Mouse (Mus musculus): ENCODE data around the gene Mecom. TPM values are rescaled to one million over a fixed set of nuclear protein-coding genes. Genes with fewer than 3 reads are reported as not detected.

Mecom gene
- total and polyA plus RNA-seq, 2 experiments from 2014 or later, result 1.9 to 3.9 TPM

DNA sequence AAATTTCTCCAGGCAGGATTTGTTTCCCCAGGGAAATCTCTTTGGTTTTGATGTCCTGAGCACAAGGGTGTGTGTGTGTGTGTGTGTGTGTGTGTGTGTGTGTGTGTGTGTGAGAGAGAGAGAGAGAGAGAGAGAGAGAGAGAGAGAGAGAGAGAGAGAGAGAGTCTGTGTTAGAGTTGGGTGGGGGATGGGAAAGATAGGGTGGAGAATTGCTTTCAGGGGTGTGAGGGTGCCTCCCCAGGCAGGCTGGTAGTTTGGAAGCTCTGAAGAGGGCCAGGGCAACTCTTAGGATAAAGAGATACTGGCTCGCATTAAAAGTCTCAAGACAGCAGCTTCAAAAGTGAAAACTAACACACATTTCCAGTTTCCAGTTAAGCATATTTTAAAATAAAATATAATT, 534.4 kb downstream of the Mecom start:
- no peak for DNase-seq
- ATAC-seq, result no peak
- no peaks in the 10 kb centered on the region for H3K36me3 ChIP-seq (ENCODE audit: insufficient read depth)
- WGBS, result 52% methylated on average over 1 of the region's 1 CpGs
- no peaks in the 10 kb centered on the region for H3K9me3 ChIP-seq (ENCODE audit: low read length)
- H3K9ac ChIP-seq, result no peak overlapping the region
- TF ChIP-seq CTCF (IDR thresholded peaks at IDR 0.05; ENCODE audit: low read depth), result no peak
- peak overlapping the region; percentile 64 for H3K4me2 ChIP-seq (ENCODE audit: low read depth)
- no peak overlapping the region for H3K4me3 ChIP-seq (ENCODE audit: low read depth, low read length)
- H3K27ac ChIP-seq (ENCODE audit: low read depth, low read length), result no peak overlapping the region
- H3K4me1 ChIP-seq (ENCODE audit: insufficient read depth), result peaks cover 9% of the 10 kb centered on the region; the same call in 1 of the 2 replicates
- peaks cover 41% of the 10 kb centered on the region for H3K27me3 ChIP-seq (ENCODE audit: insufficient read depth, low read length)

DNA sequence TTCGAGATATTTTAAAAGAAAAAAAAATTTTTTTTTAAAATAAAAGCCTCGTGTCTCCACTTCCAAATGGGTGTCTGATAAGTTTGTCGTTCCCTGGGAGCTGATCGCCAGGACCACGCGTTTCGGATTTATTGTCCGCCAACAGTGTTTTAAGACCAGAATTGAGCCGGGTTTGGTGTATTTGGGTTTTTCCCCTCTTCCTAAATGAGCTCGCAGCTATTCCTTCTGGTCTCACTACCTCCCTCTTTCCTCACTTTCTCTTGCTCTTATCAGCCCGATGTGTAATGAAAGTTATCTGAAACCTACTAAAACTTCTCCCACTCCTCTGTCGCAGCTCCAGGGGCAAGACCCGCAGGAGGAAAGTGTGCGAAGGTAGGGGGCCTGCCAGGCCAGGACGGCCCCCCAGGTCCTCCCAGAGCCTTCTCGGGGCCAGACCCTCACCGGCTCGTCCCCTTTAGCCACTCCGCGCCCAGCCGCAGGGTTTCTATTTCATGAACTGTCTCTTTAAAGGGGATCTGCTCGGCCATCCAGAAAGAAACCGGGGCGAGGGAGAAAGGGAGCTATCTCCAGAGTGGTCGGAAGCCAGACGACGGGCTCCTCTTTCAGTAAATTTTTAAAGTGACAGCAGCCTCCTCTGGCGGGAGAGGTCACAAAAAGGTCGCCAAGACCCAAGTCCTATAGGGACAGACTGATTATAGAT, 535.0 kb downstream of the Mecom start:
- under 1% methylated on average over 29 of the region's 29 CpGs for WGBS
- no peak overlapping the region for H3K27ac ChIP-seq (ENCODE audit: low read depth, low read length)

DNA sequence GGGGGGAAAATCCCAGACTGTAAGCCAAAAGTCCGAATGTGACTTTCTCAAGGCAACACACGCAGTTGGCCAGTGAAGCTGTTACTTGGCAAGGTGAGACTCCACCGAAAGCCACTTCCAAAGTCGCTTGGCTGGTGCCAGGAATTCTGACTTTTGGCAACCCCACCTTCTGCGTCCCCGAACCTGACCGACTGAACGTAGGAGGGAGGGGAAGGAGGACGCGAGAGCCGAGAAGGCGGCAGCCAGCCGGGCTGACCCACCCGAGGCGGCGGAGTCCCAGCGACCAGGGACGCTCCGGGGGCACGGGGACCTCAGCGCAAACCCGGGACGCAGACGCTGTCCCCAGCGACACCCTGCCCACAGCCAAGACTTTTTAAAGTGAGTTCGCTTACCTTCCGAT, 535.7 kb downstream of the Mecom start:
- WGBS, result 1% methylated on average over 27 of the region's 27 CpGs
- H3K9ac ChIP-seq, result 0 out of 2 replicates have a peak overlapping the region, but pooled peaks have one; percentile 25
- H3K4me3 ChIP-seq (ENCODE audit: low read depth, low read length), result peak overlapping the region; percentile 36
- peaks cover 9% of the 10 kb centered on the region; the same call in 1 of the 2 replicates for H3K4me1 ChIP-seq (ENCODE audit: insufficient read depth)
- DNase-seq (peak; percentile 33), ATAC-seq (no peak)
- no peaks in the 10 kb centered on the region for H3K9me3 ChIP-seq (ENCODE audit: low read length)
- peak overlapping the region; percentile 64 for H3K4me2 ChIP-seq (ENCODE audit: low read depth)
- no peaks in the 10 kb centered on the region for H3K36me3 ChIP-seq (ENCODE audit: insufficient read depth)
- H3K27ac ChIP-seq (ENCODE audit: low read depth, low read length), result no peak overlapping the region
- peaks cover 41% of the 10 kb centered on the region for H3K27me3 ChIP-seq (ENCODE audit: insufficient read depth, low read length)
- no peak for TF ChIP-seq CTCF (IDR thresholded peaks at IDR 0.05; ENCODE audit: low read depth)

More for the DNA sequence above, 535.0 kb downstream of the Mecom start:
- ATAC-seq (peak; percentile 23; the same call in 1 of the 2 replicates), DNase-seq (peak; percentile 42)
- H3K4me3 ChIP-seq (ENCODE audit: low read depth, low read length), result peak overlapping the region; percentile 36
- H3K27me3 ChIP-seq (ENCODE audit: insufficient read depth, low read length), result peaks cover 41% of the 10 kb centered on the region
- H3K4me1 ChIP-seq (ENCODE audit: insufficient read depth), result peaks cover 9% of the 10 kb centered on the region; the same call in 1 of the 2 replicates
- no peak for TF ChIP-seq CTCF (IDR thresholded peaks at IDR 0.05; ENCODE audit: low read depth)
- H3K36me3 ChIP-seq (ENCODE audit: insufficient read depth), result no peaks in the 10 kb centered on the region
- H3K4me2 ChIP-seq (ENCODE audit: low read depth), result peak overlapping the region; percentile 64
- H3K9me3 ChIP-seq (ENCODE audit: low read length), result no peaks in the 10 kb centered on the region
- H3K9ac ChIP-seq, result peak overlapping the region; percentile 33; the same call in 1 of the 2 replicates

DNA sequence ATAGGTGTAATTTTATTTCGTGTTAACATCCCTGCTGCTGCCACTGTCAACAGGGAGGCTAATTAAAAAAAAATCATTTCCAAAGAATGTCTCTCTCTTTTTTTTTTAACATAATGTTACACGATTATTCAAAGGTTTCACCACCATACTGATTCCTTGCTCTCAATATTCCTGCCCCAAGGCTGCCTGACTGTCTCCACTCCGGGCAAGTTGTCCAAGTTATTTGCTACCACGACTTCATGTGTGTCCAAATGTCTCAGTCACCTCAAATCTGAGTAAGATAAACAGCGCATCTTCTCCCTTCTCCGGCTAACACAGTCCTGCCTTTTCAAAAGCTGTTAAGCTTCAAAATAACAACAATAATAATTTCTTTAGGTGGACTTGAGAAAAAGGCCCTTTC, 536.1 kb downstream of the Mecom start:
- WGBS, result 15% methylated on average over 6 of the region's 6 CpGs
- H3K27me3 ChIP-seq (ENCODE audit: insufficient read depth, low read length), result peaks cover 41% of the 10 kb centered on the region
- H3K9ac ChIP-seq, result no peak overlapping the region
- H3K36me3 ChIP-seq (ENCODE audit: insufficient read depth), result no peaks in the 10 kb centered on the region
- no peak overlapping the region for H3K27ac ChIP-seq (ENCODE audit: low read depth, low read length)
- peak overlapping the region; percentile 64; the same call in 1 of the 2 replicates for H3K4me2 ChIP-seq (ENCODE audit: low read depth)
- peak; percentile 36 for DNase-seq
- peaks cover 9% of the 10 kb centered on the region; the same call in 1 of the 2 replicates for H3K4me1 ChIP-seq (ENCODE audit: insufficient read depth)
- ATAC-seq, result no peak
- peak overlapping the region; percentile 36 for H3K4me3 ChIP-seq (ENCODE audit: low read depth, low read length)
- no peaks in the 10 kb centered on the region for H3K9me3 ChIP-seq (ENCODE audit: low read length)
- no peak for TF ChIP-seq CTCF (IDR thresholded peaks at IDR 0.05; ENCODE audit: low read depth)

DNA sequence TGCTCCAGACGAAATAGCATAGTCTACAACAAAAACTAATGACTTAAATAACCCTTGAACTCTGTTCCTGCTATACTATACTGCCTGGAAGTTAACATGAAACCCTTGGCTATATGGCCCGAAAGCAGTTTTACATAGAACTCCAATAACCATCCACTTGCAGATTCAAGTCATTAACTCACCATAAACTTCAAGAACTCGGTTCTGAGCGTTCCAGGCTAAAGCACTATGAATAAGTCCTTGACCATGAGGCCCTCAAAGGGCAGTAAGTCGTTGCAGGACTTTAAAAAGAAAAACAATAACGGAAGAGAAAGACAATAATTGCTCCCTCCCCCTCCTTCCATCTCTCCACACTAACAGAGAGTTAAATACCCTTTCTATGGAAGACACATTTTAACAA, 536.9 kb downstream of the Mecom start:
- no peak for ATAC-seq
- no peaks in the 10 kb centered on the region for H3K36me3 ChIP-seq (ENCODE audit: insufficient read depth)
- H3K4me2 ChIP-seq (ENCODE audit: low read depth), result no peak overlapping the region
- no peak for DNase-seq
- H3K9ac ChIP-seq, result no peak overlapping the region
- H3K4me3 ChIP-seq (ENCODE audit: low read depth, low read length), result no peak overlapping the region
- H3K27ac ChIP-seq (ENCODE audit: low read depth, low read length), result no peak overlapping the region
- no peaks in the 10 kb centered on the region for H3K9me3 ChIP-seq (ENCODE audit: low read length)
- 46% methylated on average over 6 of the region's 6 CpGs for WGBS
- H3K4me1 ChIP-seq (ENCODE audit: insufficient read depth), result peaks cover 9% of the 10 kb centered on the region; the same call in 1 of the 2 replicates
- H3K27me3 ChIP-seq (ENCODE audit: insufficient read depth, low read length), result peaks cover 37% of the 10 kb centered on the region
- no peak for TF ChIP-seq CTCF (IDR thresholded peaks at IDR 0.05; ENCODE audit: low read depth)

DNA sequence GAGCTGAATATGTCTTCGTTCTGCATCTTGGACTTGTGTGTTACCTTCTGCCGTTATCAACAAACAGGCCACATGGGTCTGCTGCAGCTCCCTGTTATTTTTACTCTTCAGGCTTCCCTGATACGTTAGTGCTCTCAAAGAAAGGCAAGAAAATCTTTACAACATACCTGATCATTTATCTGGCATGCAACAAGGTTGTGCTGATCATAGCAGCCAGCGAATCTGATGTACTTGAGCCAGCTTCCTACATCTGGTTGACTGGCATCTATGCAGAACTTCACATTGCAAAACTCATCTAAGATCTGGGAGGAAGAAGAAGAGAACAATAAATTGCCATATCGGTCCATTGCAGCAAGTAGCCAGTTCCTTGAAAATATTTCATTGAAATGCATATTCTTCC, 538.2 kb downstream of the Mecom start:
- H3K4me2 ChIP-seq (ENCODE audit: low read depth), result no peak overlapping the region
- 72% methylated on average over 5 of the region's 5 CpGs for WGBS
- H3K36me3 ChIP-seq (ENCODE audit: insufficient read depth), result no peaks in the 10 kb centered on the region
- no peak overlapping the region for H3K27ac ChIP-seq (ENCODE audit: low read depth, low read length)
- peaks cover 11% of the 10 kb centered on the region; the same call in 1 of the 2 replicates for H3K4me1 ChIP-seq (ENCODE audit: insufficient read depth)
- no peak overlapping the region for H3K4me3 ChIP-seq (ENCODE audit: low read depth, low read length)
- peaks cover 30% of the 10 kb centered on the region for H3K27me3 ChIP-seq (ENCODE audit: insufficient read depth, low read length)
- H3K9ac ChIP-seq, result no peak overlapping the region
- ATAC-seq, result no peak
- no peak for DNase-seq
- no peaks in the 10 kb centered on the region for H3K9me3 ChIP-seq (ENCODE audit: low read length)
- no peak for TF ChIP-seq CTCF (IDR thresholded peaks at IDR 0.05; ENCODE audit: low read depth)

DNA sequence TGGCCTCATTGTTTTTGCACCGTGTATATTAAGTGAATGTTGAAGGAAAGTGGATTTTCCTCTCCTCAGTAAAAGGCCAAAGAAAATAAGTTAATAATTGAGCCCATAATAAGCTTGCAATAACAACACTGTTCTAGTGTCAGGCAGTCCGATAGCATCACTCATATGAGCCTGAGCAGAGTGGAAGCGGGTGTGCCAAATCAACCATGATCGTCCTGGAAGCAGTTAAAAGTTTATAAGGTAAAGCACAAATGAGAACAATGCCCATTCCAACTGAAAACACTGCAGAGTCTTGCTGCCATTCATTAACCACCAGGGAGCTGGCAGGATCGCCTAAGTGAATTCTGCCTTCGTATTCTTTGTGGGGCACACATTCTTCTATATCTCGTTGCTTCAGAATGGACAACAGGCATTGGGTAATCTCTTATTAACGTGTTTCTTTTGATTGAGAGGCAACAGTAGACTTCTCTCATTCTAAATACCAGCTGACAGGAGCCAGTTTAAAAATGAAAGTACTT, 542.9 kb downstream of the Mecom start:
- H3K4me3 ChIP-seq (ENCODE audit: low read depth, low read length), result no peak overlapping the region
- no peak overlapping the region for H3K9ac ChIP-seq
- no peak overlapping the region for H3K4me2 ChIP-seq (ENCODE audit: low read depth)
- H3K36me3 ChIP-seq (ENCODE audit: insufficient read depth), result no peaks in the 10 kb centered on the region
- no peaks in the 10 kb centered on the region for H3K9me3 ChIP-seq (ENCODE audit: low read length)
- 0 out of 2 replicates have a peak, but pooled peaks cover 2% of the 10 kb centered on the region for H3K4me1 ChIP-seq (ENCODE audit: insufficient read depth)
- H3K27ac ChIP-seq (ENCODE audit: low read depth, low read length), result no peak overlapping the region
- no peaks in the 10 kb centered on the region; the same call in 1 of the 2 replicates for H3K27me3 ChIP-seq (ENCODE audit: insufficient read depth, low read length)
- DNase-seq (no peak), ATAC-seq (no peak)
- no peak for TF ChIP-seq CTCF (IDR thresholded peaks at IDR 0.05; ENCODE audit: low read depth)
- 9% methylated on average over 8 of the region's 8 CpGs for WGBS

All from forebrain, postnatal 0 days (tissue).